Mouse (Mus musculus) granulocyte monocyte progenitor cell, adult 5-6 weeks (primary cell): ENCODE data around the gene Tmem110. TPM values are rescaled to one million over a fixed set of nuclear protein-coding genes. Genes with fewer than 3 reads are reported as not detected.
A peak's percentile ranks its signal among the peaks of the same experiment; 100 is the strongest.

Experiments used
- ATAC-seq: replicated peaks from 2 replicates; pipeline ENCODE4 v1.8.0; 2016; ENCODE audit warnings: mild to moderate bottlenecking, moderate TSS enrichment, inconsistent platforms; ENCODE audit not compliant: poor library complexity, severe bottlenecking
- total RNA-seq, 2 experiments: library from RNA; stranded (forward) in 1 of 2; stranded (reverse) in 1 of 2; fragments of 200-712, 200-1000 nt in 1 of 2; fragments of >200 nt in 1 of 2; fragmentation: Nextera tagmentation in 1 of 2; gene quantifications; 2 replicates each; pipeline ENCODE4 v1.2.3; 2014 to 2017

The Tmem110 gene
- total RNA-seq (2014; fragmentation: Nextera tagmentation) (7.3 and 11.7 TPM in 2 replicates), total RNA-seq (2017) (6.3 and 9.1 TPM in 2 replicates)

- ATAC-seq, result peak; percentile 64
Measured at GRCm38 (mm10) chr14:30825476-30826131, at the start of gene Tmem110. TSS of gene Tmem110 (plus strand) at chr14:30825590.

GRCm38 (mm10) chr14:30784614-30785013, 40.8 kb upstream of the Tmem110 start:
- peak; percentile 35; the same call in 1 of the 2 replicates for ATAC-seq

- no peak for ATAC-seq
Measured at GRCm38 (mm10) chr14:30789471-30789870, 35.9 kb upstream of the Tmem110 start.

GRCm38 (mm10) chr14:30792871-30793270, 32.5 kb upstream of the Tmem110 start:
- no peak for ATAC-seq

- no peak for ATAC-seq
Measured at GRCm38 (mm10) chr14:30801756-30802155, 23.6 kb upstream of the Tmem110 start.

GRCm38 (mm10) chr14:30821136-30821535, 4.3 kb upstream of the Tmem110 start:
- ATAC-seq, result no peak

- ATAC-seq, result no peak
Measured at GRCm38 (mm10) chr14:30824456-30824995, 864 bp upstream of the Tmem110 start.

- ATAC-seq, result no peak
Measured at GRCm38 (mm10) chr14:30825021-30825475, 342 bp upstream of the Tmem110 start.

GRCm38 (mm10) chr14:30826174-30827140, 1.1 kb downstream of the Tmem110 start:
- ATAC-seq, result peak; percentile 67

GRCm38 (mm10) chr14:30827480-30827879, 2.1 kb downstream of the Tmem110 start:
- no peak for ATAC-seq

GRCm38 (mm10) chr14:30828077-30828476, 2.7 kb downstream of the Tmem110 start:
- no peak for ATAC-seq

- no peak for ATAC-seq
Measured at GRCm38 (mm10) chr14:30828635-30829460, 3.5 kb downstream of the Tmem110 start.

GRCm38 (mm10) chr14:30837416-30837996, 12.1 kb downstream of the Tmem110 start:
- ATAC-seq, result no peak

GRCm38 (mm10) chr14:30843701-30844100, 18.3 kb downstream of the Tmem110 start:
- no peak for ATAC-seq

GRCm38 (mm10) chr14:30850504-30850903, 25.1 kb downstream of the Tmem110 start:
- no peak for ATAC-seq

- ATAC-seq, result no peak
Measured at GRCm38 (mm10) chr14:30852325-30852724, 26.9 kb downstream of the Tmem110 start.

GRCm38 (mm10) chr14:30855316-30855715, 29.9 kb downstream of the Tmem110 start:
- ATAC-seq, result no peak

GRCm38 (mm10) chr14:30856885-30857507, 31.6 kb downstream of the Tmem110 start:
- ATAC-seq, result no peak

- 0 out of 2 replicates have a peak, but pooled peaks have one; percentile 37 for ATAC-seq
Measured at GRCm38 (mm10) chr14:30857990-30858389, 32.6 kb downstream of the Tmem110 start.
